21 mouse cellular contexts compared by ENCODE assay signal in the genomic region with DNA sequence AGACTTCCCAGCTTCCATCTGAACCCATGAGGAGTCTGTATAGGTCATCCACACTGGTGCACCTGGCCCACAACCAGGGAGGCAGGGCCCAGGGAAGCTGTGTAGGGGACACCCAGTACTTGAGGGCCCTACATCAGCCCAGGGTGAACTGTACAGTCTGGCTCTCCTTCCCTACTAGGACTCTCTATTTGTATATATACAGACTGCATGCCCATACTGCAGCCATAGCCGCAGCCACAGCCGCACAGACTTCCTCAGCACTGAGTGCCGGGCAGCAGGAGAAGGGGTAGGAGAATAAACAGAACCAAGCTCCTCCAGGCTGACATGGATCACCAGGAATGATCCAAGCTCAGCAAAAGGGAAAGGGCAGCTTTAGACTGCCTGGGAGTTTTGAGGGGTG. TPM values are rescaled to one million over a fixed set of nuclear protein-coding genes. Genes with fewer than 3 reads are reported as not detected.
A peak's percentile ranks its signal among the peaks of the same experiment; 100 is the strongest.
DNase-seq lines count a peak whose midpoint lies in the region; ATAC-seq lines count a peak whose summit lies in the region.
"Had no signal": no experiment of that assay in that cellular context is flagged by ENCODE, and none has a peak within 500 bp of the region (broad histone marks: within the 10 kb centered on the region; RNA-seq: fewer than 3 reads in every experiment).

No protein-coding gene starts in this region.

- peaks cover 23% of the 10 kb centered on the region for H3K27me3 ChIP-seq in heart, embryonic 10.5 days (ENCODE audit: insufficient read depth, poor library complexity, severe bottlenecking)
- peaks cover 70% of the 10 kb centered on the region for H3K27me3 ChIP-seq in midbrain, embryonic 10.5 days (ENCODE audit: low read depth, poor library complexity, severe bottlenecking)
- H3K27me3 ChIP-seq in midbrain, embryonic 16.5 days (ENCODE audit: control insufficient read depth, insufficient read depth, low read depth, low read length): no peaks in the 10 kb centered on the region
- H3K27me3 ChIP-seq: lung, embryonic 15.5 days had no signal

- H3K4me2 ChIP-seq in midbrain, embryonic 16.5 days (ENCODE audit: low read length): no peak overlapping the region
- H3K4me2 ChIP-seq: lung, embryonic 15.5 days had no signal

- DNase-seq in heart, embryonic 10.5 days (ENCODE audit: low spot score): no peak
- no peak for DNase-seq in heart, postnatal 36 days
- no peak for DNase-seq in midbrain, embryonic 10.5 days (ENCODE audit: low spot score)
- peak; percentile 21 for DNase-seq in thymus, postnatal 0 days (ENCODE audit: low spot score)
- no peak for DNase-seq in thymus, adult 18-20 months
- DNase-seq in right cerebral cortex, postnatal 4 days: no peak
- DNase-seq: adrenal gland, adult 2 months; cerebellum, adult 11 months; cerebellum, adult 9-11 months; kidney, adult 18-20 months; layer of hippocampus, adult 9-11 months; lung, postnatal 36 days; right cerebral cortex, postnatal 14 days had no signal

- H3K9ac ChIP-seq in midbrain, embryonic 16.5 days (ENCODE audit: low read depth, low read length): no peak overlapping the region
- H3K9ac ChIP-seq: liver, embryonic 14.5 days; lung, embryonic 15.5 days had no signal

- H3K36me3 ChIP-seq in heart, embryonic 10.5 days: peaks cover 20% of the 10 kb centered on the region
- peaks cover 14% of the 10 kb centered on the region for H3K36me3 ChIP-seq in midbrain, embryonic 10.5 days
- H3K36me3 ChIP-seq in midbrain, embryonic 16.5 days (ENCODE audit: control insufficient read depth, insufficient read depth, low read length): 0 out of 2 replicates have a peak, but pooled peaks cover 2% of the 10 kb centered on the region
- H3K36me3 ChIP-seq: lung, embryonic 15.5 days had no signal

- no peaks in the 10 kb centered on the region for H3K9me3 ChIP-seq in heart, embryonic 10.5 days
- H3K9me3 ChIP-seq in midbrain, embryonic 10.5 days (replicated peaks): no peaks in the 10 kb centered on the region
- H3K9me3 ChIP-seq in midbrain, embryonic 16.5 days (replicated peaks; ENCODE audit: control insufficient read depth, low read length, poor library complexity, severe bottlenecking): no peaks in the 10 kb centered on the region
- H3K9me3 ChIP-seq: forebrain, embryonic 12.5 days; G1E; lung, embryonic 15.5 days; megakaryocyte, embryonic 14.5 days had no signal

- peak overlapping the region; percentile 69 for H3K27ac ChIP-seq in heart, embryonic 10.5 days
- H3K27ac ChIP-seq in midbrain, embryonic 10.5 days (replicated peaks): peak overlapping the region; percentile 58; the same call in 1 of the 2 replicates
- H3K27ac ChIP-seq in midbrain, embryonic 16.5 days (ENCODE audit: low read length): no peak overlapping the region
- H3K27ac ChIP-seq: kidney, postnatal 0 days; liver, embryonic 14.5 days; lung, embryonic 15.5 days had no signal

- 75% methylated on average over 3 of the region's 3 CpGs for WGBS in heart, embryonic 10.5 days
- 89% methylated on average over 3 of the region's 3 CpGs for WGBS in midbrain, embryonic 10.5 days
- 97% methylated on average over 3 of the region's 3 CpGs for WGBS in midbrain, embryonic 16.5 days

- ATAC-seq in midbrain, embryonic 16.5 days: no peak

- H3K4me3 ChIP-seq in heart, embryonic 10.5 days: no peak overlapping the region
- no peak overlapping the region for H3K4me3 ChIP-seq in midbrain, embryonic 10.5 days
- H3K4me3 ChIP-seq in midbrain, embryonic 16.5 days (ENCODE audit: low read depth, low read length): no peak overlapping the region
- H3K4me3 ChIP-seq: forebrain, embryonic 12.5 days; lung, embryonic 15.5 days had no signal

- peaks cover 32% of the 10 kb centered on the region for H3K4me1 ChIP-seq in heart, embryonic 10.5 days
- peaks cover 41% of the 10 kb centered on the region for H3K4me1 ChIP-seq in midbrain, embryonic 10.5 days
- H3K4me1 ChIP-seq in midbrain, embryonic 16.5 days (ENCODE audit: control insufficient read depth, insufficient read depth, low read length): peaks cover 18% of the 10 kb centered on the region

- intact Hi-C loops in heart, postnatal 36 days (cut with DNase I): no loop called here

RNA-seq across cellular contexts. Expression of a gene that starts 34.2 kb away (rescaled TPM):
- 83.5 and 102 TPM in 2 replicates for polyA plus RNA-seq in heart, embryonic 10.5 days (2016; fragmentation: Nextera tagmentation; extraction: Ambion mirVana)
- 100 to 1,000 TPM; 130 to 150 TPM for total RNA-seq in heart, postnatal 36 days (2021)
- 62.0 and 66.0 TPM in 2 replicates for polyA plus RNA-seq in midbrain, embryonic 10.5 days (2016; fragmentation: Nextera tagmentation; extraction: Ambion mirVana)
- polyA plus RNA-seq in midbrain, embryonic 16.5 days (2015; fragmentation: Nextera tagmentation; extraction: Ambion mirVana): 96.6 and 112 TPM in 2 replicates
- polyA plus RNA-seq in thymus, postnatal 0 days (2015; fragmentation: Nextera tagmentation; extraction: Ambion mirVana): 73.8 and 83.6 TPM in 2 replicates

RNA-seq across cellular contexts. Expression of a gene that starts 34.6 kb away (rescaled TPM):
- polyA plus RNA-seq in heart, embryonic 10.5 days (2016; fragmentation: Nextera tagmentation; extraction: Ambion mirVana): 40.1 and 47.7 TPM in 2 replicates
- 10 to 100 TPM; 41.0 to 42.8 TPM for total RNA-seq in heart, postnatal 36 days (2021)
- 30.6 and 30.7 TPM in 2 replicates for polyA plus RNA-seq in midbrain, embryonic 10.5 days (2016; fragmentation: Nextera tagmentation; extraction: Ambion mirVana)
- 36.6 and 37.0 TPM in 2 replicates for polyA plus RNA-seq in midbrain, embryonic 16.5 days (2015; fragmentation: Nextera tagmentation; extraction: Ambion mirVana)
- polyA plus RNA-seq in thymus, postnatal 0 days (2015; fragmentation: Nextera tagmentation; extraction: Ambion mirVana): 11.3 and 12.3 TPM in 2 replicates

RNA-seq across cellular contexts. Expression of a gene that starts 37.7 kb away (rescaled TPM):
- 10.8 and 17.1 TPM in 2 replicates for polyA plus RNA-seq in heart, embryonic 10.5 days (2016; fragmentation: Nextera tagmentation; extraction: Ambion mirVana)
- total RNA-seq in heart, postnatal 36 days (2021): 1 to 10 TPM; 5.2 to 5.4 TPM
- polyA plus RNA-seq in midbrain, embryonic 10.5 days (2016; fragmentation: Nextera tagmentation; extraction: Ambion mirVana): 13.3 and 16.0 TPM in 2 replicates
- polyA plus RNA-seq in midbrain, embryonic 16.5 days (2015; fragmentation: Nextera tagmentation; extraction: Ambion mirVana): 16.5 and 17.6 TPM in 2 replicates
- 34.2 and 35.2 TPM in 2 replicates for polyA plus RNA-seq in thymus, postnatal 0 days (2015; fragmentation: Nextera tagmentation; extraction: Ambion mirVana)

RNA-seq across cellular contexts. Expression of a gene that starts 37.9 kb away (rescaled TPM):
- polyA plus RNA-seq in heart, embryonic 10.5 days (2016; fragmentation: Nextera tagmentation; extraction: Ambion mirVana): 1.3 and 1.6 TPM in 2 replicates
- total RNA-seq in heart, postnatal 36 days (2021): 1 to 10 TPM; 3.6 to 4.6 TPM
- 2.1 and 2.4 TPM in 2 replicates for polyA plus RNA-seq in midbrain, embryonic 10.5 days (2016; fragmentation: Nextera tagmentation; extraction: Ambion mirVana)
- 3.3 and 3.5 TPM in 2 replicates for polyA plus RNA-seq in midbrain, embryonic 16.5 days (2015; fragmentation: Nextera tagmentation; extraction: Ambion mirVana)
- polyA plus RNA-seq in thymus, postnatal 0 days (2015; fragmentation: Nextera tagmentation; extraction: Ambion mirVana): 4.6 and 5.6 TPM in 2 replicates
- total RNA-seq: monocyte, adult 5-6 weeks had no signal
